In the genomic region with DNA sequence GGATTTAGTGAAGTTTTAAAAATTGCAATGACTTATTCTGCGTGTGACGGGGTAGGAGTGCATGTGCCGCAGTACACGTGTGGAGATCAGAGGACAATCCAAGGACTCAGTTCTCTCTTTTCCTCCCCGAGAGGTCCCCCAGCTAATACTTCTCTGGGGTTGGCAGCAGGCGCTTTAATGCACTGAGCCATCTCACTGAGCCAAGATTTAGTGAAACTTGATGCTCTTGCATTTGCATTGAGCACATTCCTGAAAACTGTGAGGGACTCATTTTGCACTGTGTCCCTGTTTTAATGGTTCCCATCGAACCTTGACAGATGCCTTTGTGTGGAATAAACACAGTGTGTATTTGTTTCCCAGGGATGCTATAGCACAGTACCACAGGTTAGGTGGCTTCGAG, we compare ENCODE assay signal across 20 mouse cellular contexts. TPM values are rescaled to one million over a fixed set of nuclear protein-coding genes. Genes with fewer than 3 reads are reported as not detected.
DNase-seq lines count a peak whose midpoint lies in the region; ATAC-seq and TF ChIP-seq lines count a peak whose summit lies in the region.
"Had no signal": no experiment of that assay in that cellular context is flagged by ENCODE, and none has a peak within 500 bp of the region (broad histone marks: within the 10 kb centered on the region; RNA-seq: fewer than 3 reads in every experiment).

No protein-coding gene starts in this region.

- H3K27ac ChIP-seq in embryonic facial prominence, embryonic 14.5 days (replicated peaks; ENCODE audit: low read depth, low read length), result no peak overlapping the region
- no peak overlapping the region for H3K27ac ChIP-seq in embryonic facial prominence, embryonic 10.5 days (replicated peaks)
- H3K27ac ChIP-seq in limb, embryonic 14.5 days (replicated peaks; ENCODE audit: low read depth, low read length), result no peak overlapping the region
- no peak overlapping the region for H3K27ac ChIP-seq in limb, embryonic 10.5 days
- no peak overlapping the region for H3K27ac ChIP-seq in lung, embryonic 14.5 days (ENCODE audit: low read depth)
- no peak overlapping the region for H3K27ac ChIP-seq in lung, postnatal 0 days (ENCODE audit: low read length)

- peak; percentile 66 for DNase-seq in embryonic facial prominence, embryonic 14.5 days (ENCODE audit: low spot score)
- no peak for DNase-seq in embryonic facial prominence, embryonic 10.5 days (ENCODE audit: low spot score)
- peak; percentile 17 for DNase-seq in limb, embryonic 14.5 days (ENCODE audit: low spot score)
- no peak for DNase-seq in limb, embryonic 10.5 days (ENCODE audit: low spot score)
- peak; percentile 30 for DNase-seq in lung, embryonic 14.5 days
- DNase-seq in lung, postnatal 0 days (ENCODE audit: low spot score), result no peak
- DNase-seq: adrenal gland, adult 2 months; adrenal gland, adult 8-10 months; adrenal gland, postnatal 10 days; adrenal gland, postnatal 14 days; adrenal gland, postnatal 25 days; adrenal gland, postnatal 36 days; B cell, adult 2 months; cerebellum, adult 11 months; cerebellum, adult 11-12 months; cerebellum, adult 18-20 months had no signal

- no peaks in the 10 kb centered on the region for H3K9me3 ChIP-seq in embryonic facial prominence, embryonic 14.5 days (ENCODE audit: control insufficient read depth, low read length)
- peaks cover 4% of the 10 kb centered on the region; the same call in 1 of the 2 replicates for H3K9me3 ChIP-seq in embryonic facial prominence, embryonic 10.5 days
- no peaks in the 10 kb centered on the region for H3K9me3 ChIP-seq in limb, embryonic 14.5 days (ENCODE audit: control insufficient read depth, low read length)
- no peaks in the 10 kb centered on the region for H3K9me3 ChIP-seq in limb, embryonic 10.5 days (replicated peaks)
- H3K9me3 ChIP-seq in lung, embryonic 14.5 days (ENCODE audit: low read depth, low read length), result no peaks in the 10 kb centered on the region
- no peaks in the 10 kb centered on the region for H3K9me3 ChIP-seq in lung, postnatal 0 days (ENCODE audit: low read length)

- H3K4me1 ChIP-seq in embryonic facial prominence, embryonic 14.5 days (ENCODE audit: control insufficient read depth, insufficient read depth, low read length), result no peaks in the 10 kb centered on the region
- H3K4me1 ChIP-seq in embryonic facial prominence, embryonic 10.5 days, result peaks cover 12% of the 10 kb centered on the region
- H3K4me1 ChIP-seq in limb, embryonic 14.5 days (ENCODE audit: control insufficient read depth, insufficient read depth, low read length), result peaks cover 14% of the 10 kb centered on the region
- peaks cover 9% of the 10 kb centered on the region for H3K4me1 ChIP-seq in limb, embryonic 10.5 days
- no peaks in the 10 kb centered on the region for H3K4me1 ChIP-seq in lung, embryonic 14.5 days (ENCODE audit: insufficient read depth)
- no peaks in the 10 kb centered on the region for H3K4me1 ChIP-seq in lung, postnatal 0 days (ENCODE audit: insufficient read depth, low read depth, low read length)

- no peaks in the 10 kb centered on the region for H3K36me3 ChIP-seq in embryonic facial prominence, embryonic 14.5 days (ENCODE audit: control insufficient read depth, insufficient read depth, low read length)
- no peaks in the 10 kb centered on the region for H3K36me3 ChIP-seq in embryonic facial prominence, embryonic 10.5 days (replicated peaks)
- H3K36me3 ChIP-seq in limb, embryonic 14.5 days (ENCODE audit: control insufficient read depth, insufficient read depth, low read length), result no peaks in the 10 kb centered on the region
- no peaks in the 10 kb centered on the region for H3K36me3 ChIP-seq in limb, embryonic 10.5 days
- H3K36me3 ChIP-seq in lung, embryonic 14.5 days (ENCODE audit: insufficient read depth), result no peaks in the 10 kb centered on the region
- H3K36me3 ChIP-seq in lung, postnatal 0 days (ENCODE audit: insufficient read depth, low read length), result no peaks in the 10 kb centered on the region
- H3K36me3 ChIP-seq: G1E had no signal

- TF ChIP-seq CTCF in lung, embryonic 14.5 days (IDR thresholded peaks at IDR 0.05; ENCODE audit: low read depth), result no peak
- TF ChIP-seq CTCF in lung, postnatal 0 days (IDR thresholded peaks at IDR 0.05), result no peak

- 41% methylated on average over 8 of the region's 8 CpGs for WGBS in embryonic facial prominence, embryonic 14.5 days
- WGBS in embryonic facial prominence, embryonic 10.5 days, result 72% methylated on average over 8 of the region's 8 CpGs
- WGBS in limb, embryonic 14.5 days, result 54% methylated on average over 8 of the region's 8 CpGs
- WGBS in limb, embryonic 10.5 days, result 81% methylated on average over 8 of the region's 8 CpGs
- WGBS in lung, embryonic 14.5 days, result 47% methylated on average over 8 of the region's 8 CpGs
- 42% methylated on average over 8 of the region's 8 CpGs for WGBS in lung, postnatal 0 days

- no peak overlapping the region for H3K4me3 ChIP-seq in embryonic facial prominence, embryonic 14.5 days (ENCODE audit: low read depth, low read length)
- H3K4me3 ChIP-seq in embryonic facial prominence, embryonic 10.5 days, result no peak overlapping the region
- H3K4me3 ChIP-seq in limb, embryonic 14.5 days (replicated peaks; ENCODE audit: low read length), result no peak overlapping the region
- H3K4me3 ChIP-seq in limb, embryonic 10.5 days, result no peak overlapping the region
- no peak overlapping the region for H3K4me3 ChIP-seq in lung, embryonic 14.5 days (ENCODE audit: low read depth, low read length)
- no peak overlapping the region for H3K4me3 ChIP-seq in lung, postnatal 0 days (ENCODE audit: low read depth, low read length)

- no peaks in the 10 kb centered on the region for H3K27me3 ChIP-seq in embryonic facial prominence, embryonic 14.5 days (replicated peaks; ENCODE audit: control insufficient read depth, insufficient read depth, low read length)
- H3K27me3 ChIP-seq in embryonic facial prominence, embryonic 10.5 days (replicated peaks; ENCODE audit: low read depth, poor library complexity, severe bottlenecking), result no peaks in the 10 kb centered on the region
- H3K27me3 ChIP-seq in limb, embryonic 14.5 days (ENCODE audit: control insufficient read depth, insufficient read depth, low read length), result no peaks in the 10 kb centered on the region
- H3K27me3 ChIP-seq in limb, embryonic 10.5 days (ENCODE audit: low read depth, poor library complexity, severe bottlenecking), result no peaks in the 10 kb centered on the region
- no peaks in the 10 kb centered on the region for H3K27me3 ChIP-seq in lung, embryonic 14.5 days (ENCODE audit: insufficient read depth, low read length)
- H3K27me3 ChIP-seq in lung, postnatal 0 days (replicated peaks; ENCODE audit: insufficient read depth, low read length), result no peaks in the 10 kb centered on the region

- H3K4me2 ChIP-seq in embryonic facial prominence, embryonic 14.5 days (ENCODE audit: low read depth, low read length), result no peak overlapping the region
- H3K4me2 ChIP-seq in limb, embryonic 14.5 days (replicated peaks; ENCODE audit: low read depth, low read length, severe bottlenecking), result no peak overlapping the region
- no peak overlapping the region for H3K4me2 ChIP-seq in lung, embryonic 14.5 days
- H3K4me2 ChIP-seq in lung, postnatal 0 days (replicated peaks; ENCODE audit: low read depth, low read length), result no peak overlapping the region

- TF ChIP-seq EP300 in lung, postnatal 0 days (IDR thresholded peaks at IDR 0.05), result no peak

- ATAC-seq in embryonic facial prominence, embryonic 14.5 days (ENCODE audit: low read depth), result peak; percentile 63; the same call in 1 of the 2 replicates
- no peak for ATAC-seq in limb, embryonic 14.5 days (ENCODE audit: low FRiP score, low read depth)
- no peak for ATAC-seq in lung, embryonic 14.5 days (ENCODE audit: insufficient read depth)
- ATAC-seq in lung, postnatal 0 days, result no peak
- ATAC-seq: activated CD4-positive, CD25-positive, alpha-beta regulatory T cell, adult 4 months; CD4-positive, CD25-positive, alpha-beta regulatory T cell, adult 4 months; Patski had no signal

- no peak overlapping the region for H3K9ac ChIP-seq in embryonic facial prominence, embryonic 14.5 days (ENCODE audit: low read depth, low read length)
- H3K9ac ChIP-seq in limb, embryonic 14.5 days (ENCODE audit: low read depth, low read length, severe bottlenecking), result no peak overlapping the region
- H3K9ac ChIP-seq in lung, embryonic 14.5 days, result no peak overlapping the region
- H3K9ac ChIP-seq in lung, postnatal 0 days (replicated peaks; ENCODE audit: low read depth), result no peak overlapping the region

- no peak for TF ChIP-seq POLR2A in limb, embryonic 14.5 days (IDR thresholded peaks at IDR 0.05; ENCODE audit: borderline replicate concordance, extremely low read depth, insufficient read depth, insufficient read length)

RNA-seq across cellular contexts. Expression of gene Scn5a, which starts 25.8 kb away (rescaled TPM):
- polyA plus RNA-seq in embryonic facial prominence, embryonic 14.5 days (2014; fragmentation: Nextera tagmentation; extraction: Ambion mirVana), result 0.51 and 0.67 TPM in 2 replicates
- 1.2 and 1.5 TPM in 2 replicates for polyA plus RNA-seq in embryonic facial prominence, embryonic 10.5 days (2016; fragmentation: Nextera tagmentation; extraction: Ambion mirVana)
- 0.35 and 0.42 TPM in 2 replicates for polyA plus RNA-seq in limb, embryonic 14.5 days (2012; rRNA removed)
- polyA plus RNA-seq in limb, embryonic 14.5 days (2014; fragmentation: Nextera tagmentation; extraction: Ambion mirVana), result 0.10 and 0.17 TPM in 2 replicates
- 0.10 and 0.13 TPM in 2 replicates for polyA plus RNA-seq in limb, embryonic 10.5 days (2016; fragmentation: Nextera tagmentation; extraction: Ambion mirVana)
- polyA plus RNA-seq in lung, embryonic 14.5 days (2014; fragmentation: Nextera tagmentation; extraction: Ambion mirVana), result 0.76 and 0.95 TPM in 2 replicates
- 0.23 and 0.32 TPM in 2 replicates for polyA plus RNA-seq in lung, postnatal 0 days (2015; fragmentation: Nextera tagmentation; extraction: Ambion mirVana)
- polyA plus RNA-seq: CD4-positive, CD25-positive, alpha-beta regulatory T cell, adult 4 months; G1E had no signal

Comparison
In these comparisons a context has a peak if more than half of its experiments do, and no peak if none do; other contexts are left out.
1. DNase-seq: peak in embryonic facial prominence, embryonic 14.5 days (single experiment), limb, embryonic 14.5 days (single experiment) and lung, embryonic 14.5 days (single experiment); none in embryonic facial prominence, embryonic 10.5 days (single experiment), limb, embryonic 10.5 days (single experiment) and lung, postnatal 0 days (single experiment).